In genomic region chr14:31414967-31415376, GRCm38 (mm10) we compare ENCODE assay signal across 11 mouse cellular contexts. TPM values are rescaled to one million over a fixed set of nuclear protein-coding genes. Genes with fewer than 3 reads are reported as not detected.
DNase-seq lines count a peak whose midpoint lies in the region; ATAC-seq and TF ChIP-seq lines count a peak whose summit lies in the region.
"Had no signal": no experiment of that assay in that cellular context is flagged by ENCODE, and none has a peak within 500 bp of the region (broad histone marks: within the 10 kb centered on the region; RNA-seq: fewer than 3 reads in every experiment).

No protein-coding gene starts in this region.

- H3K36me3 ChIP-seq in lung, embryonic 14.5 days (ENCODE audit: insufficient read depth), result no peaks in the 10 kb centered on the region
- peaks cover 19% of the 10 kb centered on the region for H3K36me3 ChIP-seq in embryonic facial prominence, embryonic 10.5 days (replicated peaks)
- H3K36me3 ChIP-seq: intestine, embryonic 15.5 days had no signal

- no peaks in the 10 kb centered on the region for H3K9me3 ChIP-seq in lung, embryonic 14.5 days (ENCODE audit: low read depth, low read length)
- H3K9me3 ChIP-seq in embryonic facial prominence, embryonic 10.5 days, result no peaks in the 10 kb centered on the region
- H3K9me3 ChIP-seq: forebrain, embryonic 15.5 days; intestine, embryonic 15.5 days had no signal

- intact Hi-C loops in heart, postnatal 25 days (cut with DNase I), result loop anchor here (2.0 kb wide), 1 partner anchor 20 kb away; no protein-coding TSS in a partner anchor

- peaks cover 4% of the 10 kb centered on the region; the same call in 1 of the 2 replicates for H3K27me3 ChIP-seq in lung, embryonic 14.5 days (ENCODE audit: insufficient read depth, low read length)
- no peaks in the 10 kb centered on the region for H3K27me3 ChIP-seq in embryonic facial prominence, embryonic 10.5 days (replicated peaks; ENCODE audit: low read depth, poor library complexity, severe bottlenecking)
- H3K27me3 ChIP-seq: forebrain, embryonic 15.5 days; intestine, embryonic 15.5 days had no signal

- H3K4me3 ChIP-seq in lung, embryonic 14.5 days (ENCODE audit: low read depth, low read length), result no peak overlapping the region
- H3K4me3 ChIP-seq in embryonic facial prominence, embryonic 10.5 days, result no peak overlapping the region
- H3K4me3 ChIP-seq: forebrain, embryonic 15.5 days; intestine, embryonic 15.5 days had no signal

- no peak overlapping the region for H3K9ac ChIP-seq in lung, embryonic 14.5 days
- H3K9ac ChIP-seq: forebrain, embryonic 15.5 days; intestine, embryonic 15.5 days had no signal

- no peak overlapping the region for H3K4me2 ChIP-seq in lung, embryonic 14.5 days
- H3K4me2 ChIP-seq: forebrain, embryonic 15.5 days; intestine, embryonic 15.5 days had no signal

- no peak overlapping the region for H3K27ac ChIP-seq in lung, embryonic 14.5 days (ENCODE audit: low read depth)
- H3K27ac ChIP-seq in embryonic facial prominence, embryonic 10.5 days (replicated peaks), result peak overlapping the region; percentile 30; the same call in 1 of the 2 replicates
- H3K27ac ChIP-seq: forebrain, embryonic 15.5 days; intestine, embryonic 15.5 days had no signal

- TF ChIP-seq CTCF in lung, embryonic 14.5 days (IDR thresholded peaks at IDR 0.05; ENCODE audit: low read depth), result no peak

- peaks cover 10% of the 10 kb centered on the region; the same call in 1 of the 2 replicates for H3K4me1 ChIP-seq in lung, embryonic 14.5 days (ENCODE audit: insufficient read depth)
- peaks cover 78% of the 10 kb centered on the region for H3K4me1 ChIP-seq in embryonic facial prominence, embryonic 10.5 days

- ATAC-seq in lung, embryonic 14.5 days (ENCODE audit: insufficient read depth), result no peak
- ATAC-seq: forebrain, embryonic 15.5 days had no signal

- DNase-seq in heart, adult 18-20 months, result peak; percentile 69 to 75
- no peak for DNase-seq in heart, postnatal 25 days (ENCODE audit: low spot score)
- peak; percentile 21 for DNase-seq in lung, embryonic 14.5 days
- DNase-seq in lung, adult 18-20 months, result no peak
- no peak for DNase-seq in embryonic facial prominence, embryonic 10.5 days (ENCODE audit: low spot score)
- peak; percentile 40 for DNase-seq in induced T-regulatory cell, adult 2 months (ENCODE audit: low read depth)
- DNase-seq in testis, postnatal 14 days (ENCODE audit: low spot score), result no peak
- no peak for DNase-seq in cerebellum, adult 11 months
- DNase-seq: layer of hippocampus, postnatal 36 days had no signal

- 34% methylated on average over 7 of the region's 7 CpGs for WGBS in lung, embryonic 14.5 days
- WGBS in embryonic facial prominence, embryonic 10.5 days, result 76% methylated on average over 7 of the region's 7 CpGs

RNA-seq across cellular contexts. Expression of gene Sh3bp5, which starts 20.9 kb away (rescaled TPM):
- 10 to 100 TPM; 60.0 to 60.9 TPM for total RNA-seq in heart, adult 18-20 months (2021)
- total RNA-seq in heart, postnatal 25 days (2021), result 10 to 100 TPM; 41.0 to 58.1 TPM
- 12.8 and 14.8 TPM in 2 replicates for polyA plus RNA-seq in lung, embryonic 14.5 days (2014; fragmentation: Nextera tagmentation; extraction: Ambion mirVana)
- polyA plus RNA-seq in embryonic facial prominence, embryonic 10.5 days (2016; fragmentation: Nextera tagmentation; extraction: Ambion mirVana), result 26.3 and 30.2 TPM in 2 replicates

Comparison
In these comparisons a context has a peak if more than half of its experiments do, and no peak if none do; other contexts are left out.
1. DNase-seq: peak in heart, adult 18-20 months (2 of 2), lung, embryonic 14.5 days (single experiment) and induced T-regulatory cell, adult 2 months (single experiment); none in heart, postnatal 25 days (single experiment), lung, adult 18-20 months (0 of 2), embryonic facial prominence, embryonic 10.5 days (single experiment), testis, postnatal 14 days (single experiment) and cerebellum, adult 11 months (single experiment).